Mouse (Mus musculus): ENCODE measurements around the gene Glipr1l2. TPM values are rescaled to one million over a fixed set of nuclear protein-coding genes. Genes with fewer than 3 reads are reported as not detected.

Gene Glipr1l2
- polyA plus RNA-seq, 1 experiment from 2014 or later: not detected

Other genes starting within 250 kb of the Glipr1l2 start
- 57.3 and 62.1 TPM in 2 replicates for gene Krr1, start 110.7 kb upstream of the Glipr1l2 start, polyA plus RNA-seq (2014; fragmentation: Nextera tagmentation; extraction: Ambion mirVana)
- gene Glipr1, start 80.7 kb upstream of the Glipr1l2 start, polyA plus RNA-seq (2014; fragmentation: Nextera tagmentation; extraction: Ambion mirVana): 0.25 and 0.88 TPM in 2 replicates
- gene Glipr1l1, start 23.2 kb upstream of the Glipr1l2 start, polyA plus RNA-seq (2014; fragmentation: Nextera tagmentation; extraction: Ambion mirVana): not detected in 2 replicates
- gene Glipr1l3, start 77.0 kb downstream of the Glipr1l2 start, polyA plus RNA-seq (2014; fragmentation: Nextera tagmentation; extraction: Ambion mirVana): 0.66 TPM in 1 of 2 replicates, not detected in the other
- gene Caps2, start 80.3 kb downstream of the Glipr1l2 start, polyA plus RNA-seq (2014; fragmentation: Nextera tagmentation; extraction: Ambion mirVana): 0.22 and 0.58 TPM in 2 replicates
- gene Kcnc2, start 187.8 kb downstream of the Glipr1l2 start, polyA plus RNA-seq (2014; fragmentation: Nextera tagmentation; extraction: Ambion mirVana): 3.5 and 4.4 TPM in 2 replicates

Data from forebrain, embryonic 14.5 days (tissue).